8 mouse cellular contexts compared by ENCODE assay signal in the genomic region with DNA sequence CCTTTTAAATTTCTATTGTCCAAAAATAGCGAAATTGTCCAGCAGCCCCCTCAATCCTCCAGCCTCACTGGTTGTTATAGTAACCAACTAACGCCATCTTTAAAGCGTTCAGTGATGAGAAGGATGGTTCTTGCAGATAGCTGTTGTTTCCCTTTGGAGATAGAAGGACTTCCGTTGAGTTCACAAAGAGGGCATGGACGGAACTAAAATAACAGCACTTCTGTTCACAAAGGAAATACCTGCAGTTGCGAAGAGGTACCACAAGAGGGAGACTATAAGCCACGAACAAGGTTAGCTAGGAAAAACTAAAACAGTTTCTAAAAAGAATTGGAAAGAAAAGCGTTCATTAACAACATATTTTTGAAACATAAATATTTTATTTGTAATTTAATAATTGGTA.
DNase-seq lines count a peak whose midpoint lies in the region; ATAC-seq and TF ChIP-seq lines count a peak whose summit lies in the region.

No protein-coding gene starts in this region.

- H3K27ac ChIP-seq in liver, embryonic 11.5 days (ENCODE audit: low read depth, low read length), result no peak overlapping the region

- CTCF ChIA-PET in Patski (lab: Charles Lee), result interaction anchor here (0.7 to 3.6 kb wide), 13 partner anchors 9 to 520 kb away, joined by 3 to 19 read pairs (median 4); no protein-coding TSS in a partner anchor

- WGBS in liver, embryonic 11.5 days, result 24% methylated on average over 8 of the region's 8 CpGs

- POLR2A ChIA-PET in Patski (lab: Charles Lee), result no interaction called here

- no peaks in the 10 kb centered on the region for H3K4me1 ChIP-seq in liver, embryonic 11.5 days (replicated peaks; ENCODE audit: control insufficient read depth, insufficient read depth, low read length)

- no peaks in the 10 kb centered on the region for H3K36me3 ChIP-seq in liver, embryonic 11.5 days (ENCODE audit: control insufficient read depth, insufficient read depth, low read length)

- ATAC-seq in liver, embryonic 11.5 days (replicated peaks; ENCODE audit: low FRiP score), result no peak
- peak; percentile 72 for ATAC-seq in Patski
- ATAC-seq in common myeloid progenitor, adult 5-6 weeks (replicated peaks; ENCODE audit: low read depth, poor library complexity, severe bottlenecking), result peak; percentile 67
- ATAC-seq in erythroblast, adult 5-6 weeks (replicated peaks; ENCODE audit: low FRiP score, poor library complexity, severe bottlenecking), result no peak

- no peaks in the 10 kb centered on the region for H3K27me3 ChIP-seq in liver, embryonic 11.5 days (replicated peaks; ENCODE audit: control insufficient read depth, insufficient read depth, low read length)
- H3K27me3 ChIP-seq in Patski, result no peaks in the 10 kb centered on the region

- in situ Hi-C loops in Patski (cut with MboI; ENCODE audit: low pct_unique_long_range_greater_than_20kb), result no loop called here

- intact Hi-C loops in left cerebral cortex, postnatal 4 days (cut with DNase I), result no loop called here

- H3K9ac ChIP-seq in liver, embryonic 11.5 days (ENCODE audit: low read depth, low read length), result no peak overlapping the region

- DNase-seq in liver (peak; percentile 31), Patski (ENCODE audit: low read depth, low spot score) (peak; percentile 17)
- no peak for DNase-seq in liver, embryonic 11.5 days (ENCODE audit: low spot score)
- DNase-seq in heart, postnatal 4 days, result peak; percentile 74
- peak; percentile 48 for DNase-seq in left cerebral cortex, postnatal 4 days
- peak; percentile 13 for DNase-seq in retina, adult 2 months (ENCODE audit: low read depth, low spot score)

- H3K9me3 ChIP-seq in liver, embryonic 11.5 days (ENCODE audit: control insufficient read depth, low read length), result no peaks in the 10 kb centered on the region

- no peak overlapping the region for H3K4me2 ChIP-seq in liver, embryonic 11.5 days

- peak; percentile 77 for TF ChIP-seq CTCF in Patski (IDR thresholded peaks at IDR 0.05)

- no peak overlapping the region for H3K4me3 ChIP-seq in liver, embryonic 11.5 days (ENCODE audit: low read depth, low read length)

Comparison
In these comparisons a context has a peak if more than half of its experiments do, and no peak if none do; other contexts are left out.
1. ATAC-seq: peak in Patski (single experiment) and common myeloid progenitor, adult 5-6 weeks (single experiment); none in liver, embryonic 11.5 days (single experiment) and erythroblast, adult 5-6 weeks (single experiment).